Mouse (Mus musculus) midbrain, embryonic 16.5 days (tissue): Measurements from ENCODE around the gene Etnk2. TPM values are rescaled to one million over a fixed set of nuclear protein-coding genes. Genes with fewer than 3 reads are reported as not detected.

Experiments
- ATAC-seq: fragments of 200-750 bp; cut with Nextera tagmentation; 2 replicates; pipeline ENCODE4 v1.8.0; 2017; ENCODE audit warnings: moderate TSS enrichment
- H3K27ac ChIP-seq: fragments of 300-500 bp; sonication (generic); 2 replicates; pipeline ENCODE4 v1.5.1; 2014; ENCODE audit warnings: mild to moderate bottlenecking, low read length, mixed read lengths
- H3K27me3 ChIP-seq: fragments of 300-500 bp; sonication (generic); 2 replicates; pipeline ENCODE4 v1.6.1; 2014; ENCODE audit warnings: low read depth, low read length, mixed read lengths; ENCODE audit not compliant: control insufficient read depth, insufficient read depth
- H3K36me3 ChIP-seq: fragments of 300-500 bp; sonication (generic); 2 replicates; pipeline ENCODE4 v1.6.1; 2014; ENCODE audit warnings: mild to moderate bottlenecking, low read length, moderate library complexity, mixed read lengths; ENCODE audit not compliant: control insufficient read depth, insufficient read depth
- H3K4me1 ChIP-seq: fragments of 300-500 bp; sonication (generic); 2 replicates; pipeline ENCODE4 v1.6.1; 2014; ENCODE audit warnings: mild to moderate bottlenecking, low read length, mixed read lengths; ENCODE audit not compliant: control insufficient read depth, insufficient read depth
- H3K4me2 ChIP-seq: fragments of 300-500 bp; sonication (generic); 2 replicates; pipeline ENCODE4 v1.6.1; 2014; ENCODE audit warnings: mild to moderate bottlenecking, low read length, mixed read lengths
- H3K4me3 ChIP-seq: fragments of 300-500 bp; sonication (generic); 2 replicates; pipeline ENCODE4 v1.5.1; 2014; ENCODE audit warnings: low read depth, mild to moderate bottlenecking, low read length, moderate library complexity, mixed read lengths
- H3K9ac ChIP-seq: fragments of 300-500 bp; sonication (generic); 2 replicates; pipeline ENCODE4 v1.6.1; 2014; ENCODE audit warnings: low read depth, low read length, mixed read lengths
- H3K9me3 ChIP-seq: fragments of 300-500 bp; sonication (generic); replicated peaks from 2 replicates; pipeline ENCODE4 v1.6.1; 2014; ENCODE audit warnings: mild to moderate bottlenecking, low read length, mixed read lengths; ENCODE audit not compliant: control insufficient read depth, poor library complexity, severe bottlenecking
- WGBS: fragments of 180-500 bp; shearing (Covaris S2); extraction: QIAGEN DNeasy Blood & Tissue Kit; methylation state at CpG from one replicate; pipeline ENCODE4 v1.1.7; 2014; 5-methylcytosine and 5-hydroxymethylcytosine counted together
- polyA plus RNA-seq: library from polyadenylated mRNA; unstranded; fragments of >200 nt; fragmentation: Nextera tagmentation; extraction: Ambion mirVana; gene quantifications from 2 replicates; pipeline ENCODE4 v1.2.1, GENCODE M21; 2015

The Etnk2 gene
- polyA plus RNA-seq, 1 experiment from 2014 or later: 26.5 TPM

- H3K9ac ChIP-seq: no peak overlapping the region
- H3K4me1 ChIP-seq: peaks cover 15% of the 10 kb centered on the region
- H3K27me3 ChIP-seq: no peaks in the 10 kb centered on the region
- no peaks in the 10 kb centered on the region for H3K9me3 ChIP-seq
- WGBS: 84% methylated on average over 13 of the region's 13 CpGs
- no peaks in the 10 kb centered on the region for H3K36me3 ChIP-seq
- ATAC-seq: no peak
- H3K27ac ChIP-seq: no peak overlapping the region
- H3K4me2 ChIP-seq: no peak overlapping the region
- no peak overlapping the region for H3K4me3 ChIP-seq
Observed at GRCm38 (mm10) chr1:133400014-133400725, 36.8 kb downstream of the Etnk2 start.

DNA sequence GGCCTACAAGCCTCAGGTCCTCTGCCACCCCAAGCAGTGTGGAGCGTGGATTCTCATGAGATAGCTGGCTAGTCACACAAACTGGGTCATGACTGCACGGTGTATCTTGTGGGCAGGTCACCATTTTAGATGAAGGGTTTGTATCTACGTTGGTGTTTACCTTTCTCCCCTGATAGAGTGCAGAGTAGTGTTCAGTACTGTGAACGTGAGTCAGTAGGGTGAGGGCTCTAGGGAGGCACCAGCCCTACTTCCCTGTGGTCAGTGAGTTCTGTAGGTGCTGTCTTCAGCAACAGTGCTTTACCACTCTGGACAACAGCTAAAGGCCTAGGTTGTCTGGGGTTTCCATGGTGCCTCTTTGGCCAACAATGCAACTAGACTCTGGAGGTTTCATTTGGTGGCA is 40.6 kb downstream of the Etnk2 start:
- no peak overlapping the region for H3K9ac ChIP-seq
- no peaks in the 10 kb centered on the region for H3K36me3 ChIP-seq
- no peaks in the 10 kb centered on the region for H3K9me3 ChIP-seq
- no peak overlapping the region for H3K27ac ChIP-seq
- H3K4me3 ChIP-seq: no peak overlapping the region
- peaks cover 5% of the 10 kb centered on the region; the same call in 1 of the 2 replicates for H3K4me1 ChIP-seq
- 93% methylated on average over 4 of the region's 4 CpGs for WGBS
- ATAC-seq: no peak
- no peak overlapping the region for H3K4me2 ChIP-seq
- no peaks in the 10 kb centered on the region for H3K27me3 ChIP-seq

DNA sequence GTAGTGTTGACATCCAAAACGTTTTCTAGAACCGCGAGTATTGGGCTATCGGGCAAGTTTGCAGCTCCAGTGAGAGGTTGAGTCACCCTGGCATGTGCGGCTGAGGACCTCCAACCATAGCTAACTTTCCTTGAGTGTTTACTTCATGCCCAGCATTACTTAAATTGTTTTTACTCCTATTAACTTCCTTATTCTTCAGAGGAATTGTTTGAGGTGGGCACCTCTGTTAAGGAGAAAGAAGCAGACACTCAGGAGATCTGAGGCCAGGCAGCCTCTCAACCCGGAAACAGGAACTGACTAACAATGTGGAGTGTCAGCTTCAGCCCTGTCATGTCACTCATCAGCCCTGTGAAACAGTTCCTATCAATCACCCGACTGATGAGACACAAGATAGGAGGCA is 43.2 kb downstream of the Etnk2 start:
- H3K36me3 ChIP-seq: no peaks in the 10 kb centered on the region
- no peak overlapping the region for H3K4me2 ChIP-seq
- no peak overlapping the region for H3K4me3 ChIP-seq
- ATAC-seq: no peak
- 88% methylated on average over 7 of the region's 7 CpGs for WGBS
- H3K4me1 ChIP-seq: peaks cover 9% of the 10 kb centered on the region; the same call in 1 of the 2 replicates
- no peaks in the 10 kb centered on the region for H3K27me3 ChIP-seq
- no peak overlapping the region for H3K9ac ChIP-seq
- no peaks in the 10 kb centered on the region for H3K9me3 ChIP-seq
- no peak overlapping the region for H3K27ac ChIP-seq

- no peak for ATAC-seq
- WGBS: 61% methylated on average over 6 of the region's 6 CpGs
- Histone ChIP-seq H3K36me3 (no peaks in the 10 kb centered on the region), H3K27me3 (no peaks in the 10 kb centered on the region), H3K9me3 (no peaks in the 10 kb centered on the region), H3K4me2 (no peak overlapping the region), H3K9ac (no peak overlapping the region), H3K4me3 (no peak overlapping the region), H3K27ac (no peak overlapping the region), H3K4me1 (peaks cover 9% of the 10 kb centered on the region; the same call in 1 of the 2 replicates)
Observed at GRCm38 (mm10) chr1:133407436-133407835, 44.1 kb downstream of the Etnk2 start.

- 61% methylated on average over 9 of the region's 9 CpGs for WGBS
- Histone ChIP-seq H3K4me1 (peaks cover 9% of the 10 kb centered on the region; the same call in 1 of the 2 replicates), H3K9ac (no peak overlapping the region), H3K9me3 (no peaks in the 10 kb centered on the region), H3K27me3 (no peaks in the 10 kb centered on the region), H3K4me3 (no peak overlapping the region), H3K27ac (no peak overlapping the region), H3K4me2 (no peak overlapping the region), H3K36me3 (no peaks in the 10 kb centered on the region)
- no peak for ATAC-seq
Observed at GRCm38 (mm10) chr1:133408321-133408720, 44.9 kb downstream of the Etnk2 start.

DNA sequence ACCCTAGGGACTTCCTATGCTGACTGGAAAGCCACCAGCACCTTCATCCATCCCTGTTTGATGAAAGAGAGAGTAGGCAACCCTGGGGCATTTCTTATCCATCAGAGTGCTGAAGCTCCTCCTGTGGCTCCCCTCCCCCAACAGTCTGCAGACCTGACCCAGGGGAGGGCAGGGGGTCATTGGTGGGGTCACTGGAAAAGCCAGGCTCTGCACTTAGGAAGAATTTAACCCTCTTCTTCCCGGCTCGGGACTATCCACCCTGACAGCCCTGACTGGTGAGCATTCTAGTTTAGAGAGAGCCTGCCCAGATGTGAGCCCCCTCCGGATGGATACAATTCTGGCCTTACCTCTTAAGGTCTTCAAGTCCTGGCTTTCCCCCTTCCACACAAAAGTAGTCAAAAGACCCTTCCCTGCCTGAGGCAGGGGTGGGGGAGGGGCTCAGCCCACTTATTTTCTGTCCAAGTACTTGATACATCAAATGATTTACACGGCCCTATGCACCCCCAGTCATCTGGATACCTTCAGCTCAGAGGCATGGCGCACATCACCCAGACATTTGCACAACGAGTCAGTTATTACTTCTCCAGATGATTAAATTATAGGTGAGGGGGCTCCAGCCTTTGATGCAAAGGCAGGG is 45.6 kb downstream of the Etnk2 start:
- no peak overlapping the region for H3K4me3 ChIP-seq
- peaks cover 9% of the 10 kb centered on the region; the same call in 1 of the 2 replicates for H3K4me1 ChIP-seq
- H3K27me3 ChIP-seq: no peaks in the 10 kb centered on the region
- H3K9me3 ChIP-seq: no peaks in the 10 kb centered on the region
- 16% methylated on average over 6 of the region's 6 CpGs for WGBS
- no peak overlapping the region for H3K9ac ChIP-seq
- H3K36me3 ChIP-seq: no peaks in the 10 kb centered on the region
- H3K4me2 ChIP-seq: no peak overlapping the region
- H3K27ac ChIP-seq: no peak overlapping the region
- ATAC-seq: no peak

GRCm38 (mm10) chr1:133409786-133410185 is 46.4 kb downstream of the Etnk2 start:
- Histone ChIP-seq H3K27ac (no peak overlapping the region), H3K9me3 (no peaks in the 10 kb centered on the region), H3K4me1 (peaks cover 9% of the 10 kb centered on the region; the same call in 1 of the 2 replicates), H3K4me3 (no peak overlapping the region), H3K4me2 (no peak overlapping the region), H3K9ac (no peak overlapping the region), H3K36me3 (no peaks in the 10 kb centered on the region), H3K27me3 (no peaks in the 10 kb centered on the region)
- 66% methylated on average over 9 of the region's 9 CpGs for WGBS
- no peak for ATAC-seq

- 47% methylated on average over 8 of the region's 8 CpGs for WGBS
- Histone ChIP-seq H3K4me1 (peaks cover 9% of the 10 kb centered on the region; the same call in 1 of the 2 replicates), H3K9me3 (no peaks in the 10 kb centered on the region), H3K36me3 (no peaks in the 10 kb centered on the region), H3K27ac (no peak overlapping the region), H3K9ac (no peak overlapping the region), H3K4me3 (no peak overlapping the region), H3K27me3 (no peaks in the 10 kb centered on the region), H3K4me2 (no peak overlapping the region)
- ATAC-seq: no peak
Observed at GRCm38 (mm10) chr1:133411506-133412147, 48.3 kb downstream of the Etnk2 start.

GRCm38 (mm10) chr1:133412941-133413340 is 49.6 kb downstream of the Etnk2 start:
- H3K27ac ChIP-seq: no peak overlapping the region
- 83% methylated on average over 9 of the region's 9 CpGs for WGBS
- ATAC-seq: no peak

More at GRCm38 (mm10) chr1:133412941-133413340, 49.6 kb downstream of the Etnk2 start:
- peaks cover 8% of the 10 kb centered on the region; the same call in 1 of the 2 replicates for H3K4me1 ChIP-seq
- no peaks in the 10 kb centered on the region for H3K27me3 ChIP-seq
- no peaks in the 10 kb centered on the region for H3K9me3 ChIP-seq
- no peak overlapping the region for H3K4me3 ChIP-seq
- H3K4me2 ChIP-seq: no peak overlapping the region
- no peaks in the 10 kb centered on the region for H3K36me3 ChIP-seq
- H3K9ac ChIP-seq: no peak overlapping the region
